Mouse (Mus musculus): ENCODE data around the gene Ccnd2.

The Ccnd2 gene

GRCm38 (mm10) chr6:127106189-127106588 is 45.8 kb downstream of the Ccnd2 start:
- DNase-seq = no peak

GRCm38 (mm10) chr6:127105107-127105506 is 46.9 kb downstream of the Ccnd2 start:
- DNase-seq = no peak

- DNase-seq = no peak
Measured at GRCm38 (mm10) chr6:127104396-127105029, 47.5 kb downstream of the Ccnd2 start.

- DNase-seq = no peak
Measured at GRCm38 (mm10) chr6:127103506-127104275, 48.3 kb downstream of the Ccnd2 start.

GRCm38 (mm10) chr6:127094565-127094964 is 57.4 kb downstream of the Ccnd2 start:
- no peak for DNase-seq

- no peak for DNase-seq
Measured at GRCm38 (mm10) chr6:127086739-127087138, 65.3 kb downstream of the Ccnd2 start.

- no peak for DNase-seq
Measured at GRCm38 (mm10) chr6:127081820-127082219, 70.2 kb downstream of the Ccnd2 start.

- no peak for DNase-seq
Measured at GRCm38 (mm10) chr6:127079867-127080731, 71.9 kb downstream of the Ccnd2 start.

Data from kidney, adult 11 months (tissue).